Mouse (Mus musculus) forebrain, embryonic 14.5 days (tissue): Measurements from ENCODE around the gene Arhgef26. TPM values are rescaled to one million over a fixed set of nuclear protein-coding genes. Genes with fewer than 3 reads are reported as not detected.

Experiments
- ATAC-seq: fragments of 200-750 bp; cut with Nextera tagmentation; 2 replicates; pipeline ENCODE4 v1.8.0; 2017; ENCODE audit warnings: mild to moderate bottlenecking, moderate library complexity
- DNase-seq: peaks from one replicate; pipeline ENCODE4 v3.0.0-alpha.2; 2015; ENCODE audit warnings: low spot score
- H3K27ac ChIP-seq: fragments of 300-500 bp; sonication (generic); 2 replicates; pipeline ENCODE4 v1.5.1; 2014; ENCODE audit warnings: low read depth, mild to moderate bottlenecking, control low read depth, low read length, moderate library complexity
- H3K27me3 ChIP-seq: fragments of 300-500 bp; sonication (generic); replicated peaks from 2 replicates; pipeline ENCODE4 v1.6.1; 2014; ENCODE audit warnings: low read length, control low read depth, mixed read lengths; ENCODE audit not compliant: control insufficient read depth, insufficient read depth
- H3K36me3 ChIP-seq: fragments of 300-500 bp; sonication (generic); 2 replicates; pipeline ENCODE4 v1.6.1; 2014; ENCODE audit warnings: low read length, control low read depth; ENCODE audit not compliant: control insufficient read depth, insufficient read depth
- H3K4me1 ChIP-seq: fragments of 300-500 bp; sonication (generic); 2 replicates; pipeline ENCODE4 v1.6.1; 2014; ENCODE audit warnings: antibody characterized with exemption, low read length, control low read depth; ENCODE audit not compliant: control insufficient read depth, insufficient read depth
- H3K4me2 ChIP-seq: fragments of 300-500 bp; sonication (generic); 2 replicates; pipeline ENCODE4 v1.6.1; 2014; ENCODE audit warnings: mild to moderate bottlenecking, control low read depth, low read length
- H3K4me3 ChIP-seq: fragments of 300-500 bp; sonication (generic); 2 replicates; pipeline ENCODE4 v1.5.1; 2014; ENCODE audit warnings: low read depth, low read length, control low read depth
- H3K9ac ChIP-seq: fragments of 300-500 bp; sonication (generic); 2 replicates; pipeline ENCODE4 v1.6.1; 2014; ENCODE audit warnings: mild to moderate bottlenecking, low read length, control low read depth, moderate library complexity
- H3K9me3 ChIP-seq: fragments of 300-500 bp; sonication (generic); replicated peaks from 2 replicates; pipeline ENCODE4 v1.6.1; 2016; ENCODE audit warnings: low read length, control low read depth, mixed read lengths; ENCODE audit not compliant: control insufficient read depth
- WGBS: fragments of 180-500 bp; shearing (Covaris S2); extraction: QIAGEN DNeasy Blood & Tissue Kit; methylation state at CpG from one replicate; pipeline ENCODE4 v1.1.7; 2014; 5-methylcytosine and 5-hydroxymethylcytosine counted together
- polyA plus RNA-seq: library from polyadenylated mRNA; unstranded; fragments of >200 nt; fragmentation: Nextera tagmentation; extraction: Ambion mirVana; gene quantifications from 2 replicates; pipeline ENCODE4 v1.2.1, GENCODE M21; 2014

Gene Arhgef26
- polyA plus RNA-seq, 1 experiment from 2014 or later = 7.2 TPM

DNA sequence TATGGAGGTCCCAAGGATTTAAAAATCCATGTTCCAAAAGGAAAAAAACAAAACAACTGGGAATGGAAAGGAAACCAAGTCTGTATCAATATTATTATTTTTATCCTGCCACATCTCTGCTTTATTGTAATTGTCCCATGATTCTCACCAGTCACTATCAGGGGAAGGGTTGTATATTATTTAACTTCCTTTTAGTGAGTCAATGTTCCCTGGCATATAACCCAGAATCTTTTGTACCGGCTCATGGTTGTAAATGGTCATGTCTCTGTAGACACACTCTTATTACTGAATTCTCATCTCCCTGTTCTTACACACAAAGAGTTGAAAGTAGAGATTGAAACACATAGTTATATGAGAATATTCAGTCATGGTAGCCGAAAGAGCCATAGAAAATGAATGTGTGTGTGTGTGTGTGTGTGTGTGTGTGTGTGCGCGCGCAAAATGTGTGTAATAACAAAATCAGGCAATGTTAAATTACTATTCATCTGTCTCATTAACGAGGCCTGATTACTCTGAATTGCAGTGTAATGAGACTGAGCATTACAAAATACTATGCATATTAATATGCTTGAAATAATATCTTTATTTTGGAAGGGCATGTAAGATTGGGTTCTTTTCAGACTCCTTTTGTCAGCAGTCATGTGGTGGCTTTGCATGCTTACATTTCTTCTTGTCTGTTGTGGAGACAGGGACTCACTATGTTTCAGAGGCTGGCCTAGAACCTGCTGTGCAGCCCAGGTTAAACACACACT, 80.4 kb downstream of the Arhgef26 start:
- no peak overlapping the region for H3K4me2 ChIP-seq
- H3K27me3 ChIP-seq = no peaks in the 10 kb centered on the region
- WGBS = 87% methylated on average over 6 of the region's 6 CpGs
- H3K4me3 ChIP-seq = no peak overlapping the region
- H3K9me3 ChIP-seq = no peaks in the 10 kb centered on the region
- no peak overlapping the region for H3K27ac ChIP-seq
- peak; percentile 61; the same call in 1 of the 2 replicates for ATAC-seq
- DNase-seq = peak; percentile 27
- no peaks in the 10 kb centered on the region for H3K4me1 ChIP-seq
- H3K9ac ChIP-seq = no peak overlapping the region
- no peaks in the 10 kb centered on the region for H3K36me3 ChIP-seq

DNA sequence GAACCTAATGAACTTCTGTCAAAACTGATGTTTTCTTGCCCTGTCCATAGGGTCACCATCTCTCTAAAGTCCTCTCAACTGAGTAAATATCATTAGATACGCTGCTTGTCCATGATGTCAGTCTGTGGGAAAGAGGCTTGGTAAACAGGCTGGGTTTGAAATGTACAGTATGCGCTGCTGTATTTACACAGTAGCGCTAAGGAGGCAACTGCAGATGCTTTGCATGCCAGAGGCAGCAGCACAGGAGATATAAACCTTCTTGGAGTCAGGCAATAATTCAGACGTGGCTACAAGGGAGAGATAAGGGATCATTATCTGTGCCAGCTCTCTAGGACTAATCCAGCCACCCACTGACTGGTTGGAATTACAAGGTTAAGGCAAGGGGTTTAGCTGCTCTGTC, 95.5 kb downstream of the Arhgef26 start:
- WGBS = 77% methylated on average over 4 of the region's 4 CpGs
- 0 out of 2 replicates have a peak, but pooled peaks cover 5% of the 10 kb centered on the region for H3K36me3 ChIP-seq
- H3K27ac ChIP-seq = no peak overlapping the region
- H3K4me2 ChIP-seq = no peak overlapping the region
- no peak overlapping the region for H3K9ac ChIP-seq
- H3K27me3 ChIP-seq = no peaks in the 10 kb centered on the region
- no peaks in the 10 kb centered on the region for H3K4me1 ChIP-seq
- DNase-seq = no peak
- H3K4me3 ChIP-seq = no peak overlapping the region
- ATAC-seq = no peak
- no peaks in the 10 kb centered on the region for H3K9me3 ChIP-seq

DNA sequence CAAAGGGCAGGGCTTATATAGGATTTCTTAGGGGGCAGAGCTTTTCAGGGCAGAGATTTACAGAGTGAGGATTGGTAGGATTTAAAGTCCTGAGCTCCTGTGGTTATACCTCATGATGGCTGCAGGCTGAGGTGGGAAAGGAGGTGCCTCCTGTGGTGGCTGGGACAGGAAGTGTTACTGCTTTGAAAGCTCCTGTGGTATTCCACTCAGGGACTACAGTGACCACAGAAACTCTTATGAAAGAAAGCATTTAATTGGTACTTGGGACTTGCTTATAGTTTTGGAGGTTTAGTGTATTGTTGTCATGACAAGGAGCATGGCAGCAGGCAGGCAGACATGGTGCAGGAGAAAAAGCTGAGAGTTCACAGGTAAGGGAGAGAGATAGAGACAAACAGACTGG, 97.8 kb downstream of the Arhgef26 start:
- Histone ChIP-seq H3K9ac (no peak overlapping the region), H3K4me3 (no peak overlapping the region), H3K36me3 (0 out of 2 replicates have a peak, but pooled peaks cover 5% of the 10 kb centered on the region), H3K27ac (no peak overlapping the region), H3K4me2 (no peak overlapping the region), H3K4me1 (no peaks in the 10 kb centered on the region), H3K9me3 (no peaks in the 10 kb centered on the region), H3K27me3 (no peaks in the 10 kb centered on the region)
- ATAC-seq = no peak
- DNase-seq = no peak

DNA sequence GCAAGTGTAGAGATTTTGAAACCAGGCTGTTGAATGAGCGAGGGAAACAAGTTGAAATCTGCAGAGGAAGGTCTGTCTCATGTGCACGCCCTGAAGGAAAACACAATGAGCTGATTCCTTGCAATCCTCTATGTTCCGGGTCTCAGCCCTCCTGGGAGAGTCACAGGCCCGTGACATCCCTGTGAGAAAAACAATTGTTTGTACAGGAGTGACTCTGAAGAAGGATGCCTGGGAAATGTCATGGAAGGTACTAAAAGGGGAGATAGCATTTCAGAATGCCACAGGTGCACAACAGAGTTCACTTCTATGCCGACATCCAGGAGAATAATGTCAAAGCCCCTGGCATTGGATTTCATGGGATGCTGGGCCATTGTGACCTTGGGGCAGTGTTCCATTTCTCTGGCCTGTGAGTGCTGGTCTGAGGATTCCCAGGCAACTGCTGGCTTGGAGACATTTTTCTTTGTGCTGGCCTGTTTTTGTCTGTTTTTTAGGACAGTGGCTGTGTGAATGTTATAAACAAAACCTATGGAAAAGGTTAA, 102.4 kb downstream of the Arhgef26 start:
- no peak overlapping the region for H3K9ac ChIP-seq
- DNase-seq (no peak), ATAC-seq (no peak)
- H3K4me1 ChIP-seq = no peaks in the 10 kb centered on the region
- H3K4me2 ChIP-seq = no peak overlapping the region
- 28% methylated on average over 5 of the region's 5 CpGs for WGBS
- no peak overlapping the region for H3K4me3 ChIP-seq
- no peak overlapping the region for H3K27ac ChIP-seq
- H3K36me3 ChIP-seq = no peaks in the 10 kb centered on the region
- no peaks in the 10 kb centered on the region for H3K27me3 ChIP-seq
- H3K9me3 ChIP-seq = no peaks in the 10 kb centered on the region

DNA sequence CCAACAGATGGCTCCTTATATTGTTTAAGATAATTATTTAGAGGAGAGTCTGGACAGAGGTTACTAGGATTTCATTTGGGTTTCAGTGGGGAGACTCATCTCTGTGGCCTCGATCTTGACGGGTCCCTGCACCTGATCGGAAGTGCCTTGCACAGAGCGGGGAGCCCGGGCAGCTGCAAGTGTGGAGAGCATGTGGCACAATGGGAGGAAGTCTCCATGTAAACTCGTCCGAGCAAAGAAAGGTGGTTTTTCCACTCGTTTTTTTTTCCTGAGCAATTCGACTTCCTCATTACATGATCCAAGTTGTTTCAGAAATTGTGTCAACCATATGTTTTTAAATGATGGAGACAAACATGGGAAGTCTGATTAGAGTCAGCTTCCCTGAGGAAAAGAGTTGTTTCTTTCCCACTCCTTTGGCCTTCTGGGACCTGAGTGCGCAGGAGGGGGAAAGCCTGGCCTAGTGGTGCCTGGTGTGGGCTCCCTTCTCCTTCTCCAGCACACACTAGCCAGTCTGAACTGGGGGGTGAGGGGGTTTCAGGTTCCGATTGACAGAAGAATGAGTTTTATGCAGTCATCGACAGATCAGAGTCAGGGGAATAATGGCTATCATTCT, 105.5 kb downstream of the Arhgef26 start:
- H3K4me2 ChIP-seq = no peak overlapping the region
- no peaks in the 10 kb centered on the region for H3K4me1 ChIP-seq
- ATAC-seq (no peak), DNase-seq (no peak)
- H3K36me3 ChIP-seq = no peaks in the 10 kb centered on the region
- no peak overlapping the region for H3K9ac ChIP-seq
- no peak overlapping the region for H3K4me3 ChIP-seq
- WGBS = 83% methylated on average over 12 of the region's 12 CpGs
- no peak overlapping the region for H3K27ac ChIP-seq
- H3K27me3 ChIP-seq = no peaks in the 10 kb centered on the region
- H3K9me3 ChIP-seq = no peaks in the 10 kb centered on the region

DNA sequence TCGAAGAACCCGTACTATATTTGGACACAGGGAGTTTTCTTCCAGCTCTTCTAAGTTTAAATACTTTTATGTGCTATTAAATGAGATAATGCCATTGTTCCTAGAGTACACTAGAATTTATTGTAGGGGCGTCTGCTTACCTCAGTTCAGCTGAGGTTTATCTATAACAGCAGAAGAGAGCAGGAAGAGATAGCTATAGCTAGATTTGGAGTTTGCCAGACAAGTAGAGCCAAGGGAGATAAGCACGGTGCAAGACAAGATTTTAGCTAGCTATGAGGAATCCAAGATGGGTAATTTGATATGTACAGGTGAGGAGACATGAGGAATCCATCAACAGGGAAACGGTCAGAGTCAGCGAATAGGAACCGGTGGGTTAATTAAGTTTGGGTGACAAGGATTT, 108.1 kb downstream of the Arhgef26 start:
- Histone ChIP-seq H3K27ac (no peak overlapping the region), H3K4me3 (no peak overlapping the region), H3K27me3 (no peaks in the 10 kb centered on the region), H3K9me3 (no peaks in the 10 kb centered on the region), H3K36me3 (no peaks in the 10 kb centered on the region), H3K9ac (no peak overlapping the region), H3K4me2 (no peak overlapping the region), H3K4me1 (no peaks in the 10 kb centered on the region)
- DNase-seq = no peak
- ATAC-seq = no peak
- WGBS = 93% methylated on average over 7 of the region's 7 CpGs

DNA sequence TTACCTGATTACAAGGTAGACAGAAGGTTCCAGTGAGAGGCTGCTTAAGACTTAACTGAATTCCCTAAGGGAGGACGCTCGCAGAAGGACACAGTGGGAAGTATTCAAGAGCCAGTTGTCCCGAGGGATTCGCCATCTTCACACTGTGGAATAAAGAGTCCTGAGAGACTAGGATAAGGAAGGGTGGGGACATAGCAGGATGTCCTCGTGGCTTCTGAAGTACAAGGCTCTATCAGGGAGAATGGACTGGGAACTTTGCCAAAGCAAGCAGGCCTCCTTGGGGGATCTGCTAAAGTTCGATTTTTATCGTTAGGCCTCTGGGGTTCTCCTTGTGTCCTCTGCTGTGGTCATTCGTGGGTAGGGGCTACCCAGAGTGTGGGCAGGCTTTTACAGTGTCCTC, 109.0 kb downstream of the Arhgef26 start:
- ATAC-seq (no peak), DNase-seq (no peak)
- no peak overlapping the region for H3K4me3 ChIP-seq
- H3K27ac ChIP-seq = no peak overlapping the region
- no peak overlapping the region for H3K4me2 ChIP-seq
- H3K36me3 ChIP-seq = no peaks in the 10 kb centered on the region
- H3K9me3 ChIP-seq = no peaks in the 10 kb centered on the region
- H3K9ac ChIP-seq = no peak overlapping the region
- no peaks in the 10 kb centered on the region for H3K4me1 ChIP-seq
- 73% methylated on average over 8 of the region's 8 CpGs for WGBS
- H3K27me3 ChIP-seq = no peaks in the 10 kb centered on the region

DNA sequence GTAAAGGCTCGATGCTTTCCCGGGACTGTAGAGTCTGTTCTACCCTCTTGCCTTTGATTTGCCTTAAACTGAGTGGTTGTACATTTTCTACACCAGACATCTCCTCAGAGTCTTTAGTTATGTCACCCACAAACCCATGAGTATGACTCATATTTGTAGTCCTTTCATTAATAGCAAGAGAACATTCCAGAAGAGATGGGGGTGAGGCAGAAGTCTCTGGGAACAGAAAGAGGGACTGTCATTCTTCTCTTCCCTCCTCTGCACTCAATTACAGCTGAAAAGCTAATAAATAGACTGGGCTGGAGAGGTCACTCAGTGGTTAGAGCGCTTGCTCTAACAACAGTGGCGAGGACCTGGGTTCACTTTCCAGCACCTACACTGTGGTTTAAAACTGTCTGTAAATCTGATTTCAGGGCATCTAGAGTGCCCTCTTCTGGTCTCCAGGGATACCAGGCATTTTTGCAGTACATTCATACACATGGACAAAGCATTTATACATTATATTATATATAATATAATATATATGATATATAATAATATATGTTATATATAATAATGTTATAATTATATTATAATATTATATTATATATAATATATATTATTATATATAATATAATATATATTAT, 111.8 kb downstream of the Arhgef26 start:
- H3K4me1 ChIP-seq = peaks cover 11% of the 10 kb centered on the region
- no peak for ATAC-seq
- H3K4me3 ChIP-seq = no peak overlapping the region
- no peaks in the 10 kb centered on the region for H3K27me3 ChIP-seq
- WGBS = 95% methylated on average over 4 of the region's 4 CpGs
- H3K9me3 ChIP-seq = no peaks in the 10 kb centered on the region
- H3K9ac ChIP-seq = no peak overlapping the region
- DNase-seq = no peak
- no peak overlapping the region for H3K4me2 ChIP-seq
- H3K36me3 ChIP-seq = no peaks in the 10 kb centered on the region
- H3K27ac ChIP-seq = no peak overlapping the region

DNA sequence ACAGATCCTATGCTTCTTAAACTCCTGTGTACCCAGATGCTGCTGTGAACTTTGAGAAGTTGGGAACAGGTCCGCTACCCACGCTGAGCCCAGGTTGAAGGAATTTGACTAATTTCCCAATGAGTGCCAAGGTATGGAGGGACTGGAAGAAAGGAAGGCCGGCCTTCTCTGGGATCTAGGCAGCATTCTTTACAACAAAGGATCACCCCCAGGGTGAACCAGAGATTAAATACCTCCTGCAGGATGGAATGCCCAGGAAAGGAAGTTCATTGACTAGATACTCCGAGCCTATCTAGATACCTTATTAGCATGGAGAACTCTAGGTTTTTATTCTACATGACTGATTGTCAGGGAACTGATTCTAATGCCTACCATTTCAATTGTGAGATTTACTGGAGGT, 114.8 kb downstream of the Arhgef26 start:
- Histone ChIP-seq H3K36me3 (no peaks in the 10 kb centered on the region), H3K4me1 (peaks cover 19% of the 10 kb centered on the region), H3K9ac (no peak overlapping the region), H3K4me3 (no peak overlapping the region), H3K27me3 (no peaks in the 10 kb centered on the region), H3K27ac (no peak overlapping the region), H3K9me3 (no peaks in the 10 kb centered on the region), H3K4me2 (no peak overlapping the region)
- 30% methylated on average over 4 of the region's 4 CpGs for WGBS
- DNase-seq (no peak), ATAC-seq (no peak)
